Mouse (Mus musculus): ENCODE results near the gene Sh2d7.
"Not testable (repeated sequence)": the region's sequence is repeated elsewhere in the genome, so short reads cannot be mapped to it uniquely, and the experiment has no call there.

Sh2d7 gene

GRCm38 (mm10) chr9:54544954-54545315 is 6.2 kb downstream of the Sh2d7 start:
- no peak for DNase-seq (ENCODE audit: low read depth)

GRCm38 (mm10) chr9:54547536-54547935 is 8.8 kb downstream of the Sh2d7 start:
- DNase-seq (ENCODE audit: low read depth): peak; percentile 73

- DNase-seq (ENCODE audit: low read depth): no peak
Observed at GRCm38 (mm10) chr9:54549433-54549832, 10.6 kb downstream of the Sh2d7 start.

GRCm38 (mm10) chr9:54552409-54552808 is 13.6 kb downstream of the Sh2d7 start:
- DNase-seq (ENCODE audit: low read depth): peak; percentile 56

- DNase-seq (ENCODE audit: low read depth): no peak
Observed at GRCm38 (mm10) chr9:54555044-54555443, 16.3 kb downstream of the Sh2d7 start.

- DNase-seq (ENCODE audit: low read depth): no peak
Observed at GRCm38 (mm10) chr9:54558731-54559130, 19.9 kb downstream of the Sh2d7 start.

GRCm38 (mm10) chr9:54559771-54560471 is 21.1 kb downstream of the Sh2d7 start, which contains the start of gene Cib2:
Gene Cib2 (minus strand): TSS chr9:54560218.
- peak; percentile 82 for DNase-seq (ENCODE audit: low read depth)

- DNase-seq (ENCODE audit: low read depth): no peak
Observed at GRCm38 (mm10) chr9:54560831-54561601, 22.2 kb downstream of the Sh2d7 start.

- no peak for DNase-seq (ENCODE audit: low read depth)
Observed at GRCm38 (mm10) chr9:54566958-54567357, 28.2 kb downstream of the Sh2d7 start.

GRCm38 (mm10) chr9:54568732-54569131 is 29.9 kb downstream of the Sh2d7 start:
- no peak for DNase-seq (ENCODE audit: low read depth)

- no peak for DNase-seq (ENCODE audit: low read depth)
Observed at GRCm38 (mm10) chr9:54571130-54571839, 32.5 kb downstream of the Sh2d7 start.

GRCm38 (mm10) chr9:54583712-54584111 is 44.9 kb downstream of the Sh2d7 start:
- DNase-seq (ENCODE audit: low read depth): no peak

- not testable (repeated sequence) for DNase-seq (ENCODE audit: low read depth)
Observed at GRCm38 (mm10) chr9:54584127-54584526, 45.3 kb downstream of the Sh2d7 start.

- DNase-seq (ENCODE audit: low read depth): no peak
Observed at GRCm38 (mm10) chr9:54585839-54586198, 47.0 kb downstream of the Sh2d7 start.

- DNase-seq (ENCODE audit: low read depth): peak; percentile 98
Observed at GRCm38 (mm10) chr9:54586199-54587061, 47.6 kb downstream of the Sh2d7 start, which contains the start of gene Idh3a. Gene Idh3a (plus strand): TSS chr9:54586334.

- DNase-seq (ENCODE audit: low read depth): no peak
Observed at GRCm38 (mm10) chr9:54587863-54588262, 49.1 kb downstream of the Sh2d7 start.

GRCm38 (mm10) chr9:54593652-54594051 is 54.9 kb downstream of the Sh2d7 start:
- not testable (repeated sequence) for DNase-seq (ENCODE audit: low read depth)

Data from induced T-regulatory cell, adult 2 months (primary cell).